Mouse (Mus musculus) gastrocnemius, postnatal 14 days (tissue): ENCODE measurements around the gene Rnase12. TPM values are rescaled to one million over a fixed set of nuclear protein-coding genes. Genes with fewer than 3 reads are reported as not detected.
A peak's percentile ranks its signal among the peaks of the same experiment; 100 is the strongest.
"Not testable (repeated sequence)": the region's sequence is repeated elsewhere in the genome, so short reads cannot be mapped to it uniquely, and the experiment has no call there.

Experiments
- DNase-seq: peaks from one replicate; pipeline ENCODE4 v3.0.0; 2021; ENCODE audit warnings: mixed read lengths
- intact Hi-C: fragments of 180-260 bp; cut with DNase I; formaldehyde crosslinking; loops from one replicate; pipeline ENCODE4 v1.15.1; 2025; ENCODE audit warnings: low total_unique reads
- total RNA-seq, 2 experiments: library from RNA; stranded (reverse); gene quantifications; 2 replicates each; pipeline ENCODE4 v1.2.3; 2021

The Rnase12 gene
- total RNA-seq, 2 experiments from 2014 or later, result not detected

- intact Hi-C loops, result no loop called here
- DNase-seq, result no peak
Measured at GRCm38 (mm10) chr14:51035206-51035605, 22.3 kb downstream of the Rnase12 start.

GRCm38 (mm10) chr14:51027387-51028155, 29.9 kb downstream of the Rnase12 start:
- DNase-seq, result no peak
- intact Hi-C loops, result loop anchor here (5.0 kb wide), 2 partner anchors 35 to 70 kb away; no protein-coding TSS in a partner anchor

GRCm38 (mm10) chr14:51026391-51027133, 30.9 kb downstream of the Rnase12 start:
- intact Hi-C loops, result loop anchor here (5.0 kb wide), 2 partner anchors 36 to 71 kb away; no protein-coding TSS in a partner anchor
- peak; percentile 49 for DNase-seq

DNA sequence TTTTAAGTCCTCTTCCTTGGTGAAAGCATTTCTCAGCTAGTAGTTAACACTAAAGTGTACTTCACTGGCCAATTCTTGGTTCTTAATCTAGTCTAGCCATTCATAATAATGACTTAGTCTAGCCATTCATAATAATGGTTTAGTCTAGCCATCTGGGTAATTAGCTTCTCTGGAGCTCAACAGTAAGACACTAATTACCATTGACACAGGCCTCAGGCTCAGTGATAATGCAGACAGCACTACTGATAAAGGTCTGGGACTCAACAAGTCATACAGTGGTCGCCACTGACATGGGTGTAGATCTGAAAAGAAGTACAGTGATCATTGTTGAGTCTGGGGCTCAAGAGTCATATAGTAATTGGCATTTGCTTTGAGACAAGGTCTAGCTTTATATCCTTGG, 32.6 kb downstream of the Rnase12 start:
- DNase-seq, result no peak
- intact Hi-C loops, result loop anchor here (5.0 kb wide), 2 partner anchors 37 to 72 kb away; no protein-coding TSS in a partner anchor

DNA sequence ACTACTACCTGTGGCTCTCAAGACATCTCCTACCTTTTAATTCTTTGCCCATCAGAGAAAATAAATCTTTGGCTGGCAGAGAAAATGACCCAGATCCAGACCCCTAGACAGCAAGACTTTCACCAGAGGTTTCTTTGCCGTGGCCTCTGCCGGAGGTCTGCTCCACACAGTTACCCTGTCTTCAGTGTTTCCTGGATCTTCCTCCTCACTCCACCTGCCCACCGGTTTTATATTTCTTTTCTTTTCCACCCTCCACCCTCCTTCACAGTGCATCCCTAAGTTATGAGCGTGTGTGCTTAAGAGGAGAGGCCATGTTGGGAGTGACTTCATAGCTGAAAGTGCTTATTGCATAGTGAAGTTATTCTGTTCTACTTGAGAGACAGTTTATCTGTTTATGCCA, 34.0 kb downstream of the Rnase12 start:
- intact Hi-C loops, result no loop called here
- no peak for DNase-seq

- peak; percentile 37 for DNase-seq
- intact Hi-C loops, result no loop called here
Measured at GRCm38 (mm10) chr14:51017256-51017655, 40.2 kb downstream of the Rnase12 start.

- intact Hi-C loops, result no loop called here
- no peak for DNase-seq
Measured at GRCm38 (mm10) chr14:51015780-51016179, 41.7 kb downstream of the Rnase12 start.

GRCm38 (mm10) chr14:51014724-51015123, 42.7 kb downstream of the Rnase12 start:
- DNase-seq, intact Hi-C loops: not testable (repeated sequence)

DNA sequence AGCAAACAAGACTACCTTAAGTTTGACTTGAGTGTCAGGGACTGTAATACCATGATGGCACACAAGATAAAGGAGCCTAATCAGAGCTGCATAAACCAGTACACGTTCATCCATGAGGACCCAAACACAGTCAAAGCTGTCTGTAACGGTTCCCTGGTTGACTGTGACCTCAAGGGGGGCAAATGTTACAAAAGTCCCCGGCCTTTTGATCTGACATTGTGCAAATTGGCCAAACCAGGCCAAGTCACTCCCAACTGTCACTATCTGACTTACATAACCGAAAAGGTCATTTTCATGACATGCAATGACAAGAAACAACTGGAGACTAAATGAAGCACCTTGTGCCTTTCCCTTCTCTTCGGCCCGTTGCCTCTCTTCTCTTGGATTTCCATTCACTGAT, 47.9 kb downstream of the Rnase12 start:
- intact Hi-C loops, result no loop called here
- no peak for DNase-seq

DNA sequence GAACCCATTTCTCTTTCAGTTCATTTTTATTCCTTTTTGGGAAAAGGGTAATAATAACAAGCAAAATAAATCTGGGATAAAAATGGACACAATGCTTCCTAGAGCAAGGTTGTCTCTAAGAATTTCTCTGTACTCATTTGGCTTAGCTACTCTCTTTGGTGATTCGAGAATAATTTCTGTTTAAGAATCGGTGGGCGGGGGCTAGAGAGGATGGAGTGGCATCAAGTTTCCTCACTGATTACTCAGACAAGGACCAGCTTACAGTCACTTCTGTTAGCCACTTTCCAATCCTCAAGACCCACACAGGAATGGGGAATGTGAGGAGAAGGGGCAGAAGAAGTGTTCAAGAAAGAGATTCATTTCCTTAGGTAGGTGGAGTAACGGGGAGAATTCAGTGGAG, 48.7 kb downstream of the Rnase12 start:
- intact Hi-C loops, result no loop called here
- DNase-seq, result no peak

- DNase-seq, result peak; percentile 72
- intact Hi-C loops, result no loop called here
Measured at GRCm38 (mm10) chr14:51007914-51008713, 49.3 kb downstream of the Rnase12 start.

GRCm38 (mm10) chr14:51007152-51007801, 50.2 kb downstream of the Rnase12 start, which contains the start of gene Rnase10:
Gene Rnase10, plus strand, starts transcription at chr14:51007751.
- intact Hi-C loops, result no loop called here
- DNase-seq, result no peak

Other genes with a start within 250 kb of the Rnase12 start
- gene Ccnb1ip1, start 249.9 kb downstream of the Rnase12 start, total RNA-seq, result under 1 TPM in 1 of 2 experiments, not detected in 1; 0.72 TPM
- gene Parp2, start 249.8 kb downstream of the Rnase12 start, total RNA-seq, result 1 to 10 TPM; 9.3 to 10.0 TPM
- gene Tep1, start 187.1 kb downstream of the Rnase12 start, total RNA-seq, result 10 to 100 TPM in 1 of 2 experiments, 1 to 10 TPM in 1; 9.4 to 10.3 TPM
- 100 to 1,000 TPM; 101 to 192 TPM for gene Klhl33, start 160.2 kb downstream of the Rnase12 start, total RNA-seq
- gene Osgep, start 132.8 kb downstream of the Rnase12 start, total RNA-seq, result 10 to 100 TPM; 40.0 to 42.1 TPM
- gene Apex1, start 132.7 kb downstream of the Rnase12 start, total RNA-seq, result 10 to 100 TPM; 32.7 to 33.4 TPM
- gene Pip4p1, start 126.8 kb downstream of the Rnase12 start, total RNA-seq, result 10 to 100 TPM; 12.6 to 16.4 TPM
- gene Pnp, start 126.6 kb downstream of the Rnase12 start, total RNA-seq, result 1 to 10 TPM; 4.6 to 6.8 TPM
- 1 to 10 TPM; 4.6 to 6.6 TPM for gene Gm49342, start 113.1 kb downstream of the Rnase12 start, total RNA-seq
- under 1 TPM; 0.29 to 0.49 TPM for gene Pnp2, start 101.7 kb downstream of the Rnase12 start, total RNA-seq
- gene Rnase10, start 49.9 kb downstream of the Rnase12 start, total RNA-seq, result not detected
- not detected for gene Rnase9, start 15.8 kb downstream of the Rnase12 start, total RNA-seq
- gene Rnase11, start 7.5 kb downstream of the Rnase12 start, total RNA-seq, result not detected
- not detected for gene Olfr750, start 16.8 kb upstream of the Rnase12 start, total RNA-seq
- gene Rnase4, start 33.4 kb upstream of the Rnase12 start, total RNA-seq, result 10 to 100 TPM; 46.5 to 51.1 TPM
- gene Ang, start 33.5 kb upstream of the Rnase12 start, total RNA-seq, result 1 to 10 TPM; 3.6 to 3.8 TPM
- gene Eddm3b, start 56.8 kb upstream of the Rnase12 start, total RNA-seq, result not detected
- under 1 TPM; 0.18 to 0.64 TPM for gene Rnase6, start 66.2 kb upstream of the Rnase12 start, total RNA-seq
- not detected for gene Rnase1, start 89.1 kb upstream of the Rnase12 start, total RNA-seq
- not detected for gene Rnase2b, start 104.6 kb upstream of the Rnase12 start, total RNA-seq
- gene Ang2, start 141.5 kb upstream of the Rnase12 start, total RNA-seq, result not detected
- gene Ear14, start 145.7 kb upstream of the Rnase12 start, total RNA-seq, result not detected
- gene Rnase2a, start 198.5 kb upstream of the Rnase12 start, total RNA-seq, result under 1 TPM in 1 of 2 experiments, not detected in 1; 0.64 TPM